Mouse (Mus musculus): Measurements from ENCODE around the gene Glt1d1. TPM values are rescaled to one million over a fixed set of nuclear protein-coding genes. Genes with fewer than 3 reads are reported as not detected.

The Glt1d1 gene
- polyA plus RNA-seq, 2 experiments, result 0.47 to 1.5 TPM

DNA sequence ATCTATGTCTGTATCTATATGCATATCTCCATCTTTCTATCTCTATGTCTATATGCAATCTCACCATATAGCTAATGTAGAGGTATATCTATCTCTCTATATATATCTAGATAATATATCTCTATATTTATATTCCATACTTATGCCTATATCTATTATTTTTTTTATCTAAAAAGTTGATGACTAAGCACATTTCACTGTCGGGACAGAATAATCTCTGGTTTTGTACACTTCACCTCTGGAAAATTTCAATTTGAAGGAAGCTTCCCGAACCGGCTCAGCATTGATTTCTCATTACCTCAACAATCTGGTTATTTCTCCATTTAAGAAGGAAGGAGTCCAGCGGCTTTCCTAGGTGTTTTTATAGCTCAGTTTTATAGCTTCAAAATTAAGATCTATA is 64.5 kb downstream of the Glt1d1 start:
- H3K4me1 ChIP-seq (ENCODE audit: control insufficient read depth, insufficient read depth, low read length), result no peaks in the 10 kb centered on the region
- H3K27ac ChIP-seq (replicated peaks; ENCODE audit: low read depth, low read length), result no peak overlapping the region
- no peak for ATAC-seq (ENCODE audit: low FRiP score, low read depth)
- WGBS, result 87% methylated on average over 4 of the region's 4 CpGs
- no peak overlapping the region for H3K4me2 ChIP-seq (replicated peaks; ENCODE audit: low read depth, low read length, severe bottlenecking)
- no peaks in the 10 kb centered on the region for H3K36me3 ChIP-seq (ENCODE audit: control insufficient read depth, insufficient read depth, low read length)
- H3K27me3 ChIP-seq (ENCODE audit: control insufficient read depth, insufficient read depth, low read length), result no peaks in the 10 kb centered on the region
- no peak for DNase-seq (ENCODE audit: low spot score)
- H3K4me3 ChIP-seq (replicated peaks; ENCODE audit: low read length), result no peak overlapping the region
- H3K9me3 ChIP-seq (ENCODE audit: control insufficient read depth, low read length), result no peaks in the 10 kb centered on the region
- TF ChIP-seq POLR2A (IDR thresholded peaks at IDR 0.05; ENCODE audit: borderline replicate concordance, extremely low read depth, insufficient read depth, insufficient read length), result no peak
- no peak overlapping the region for H3K9ac ChIP-seq (ENCODE audit: low read depth, low read length, severe bottlenecking)

DNA sequence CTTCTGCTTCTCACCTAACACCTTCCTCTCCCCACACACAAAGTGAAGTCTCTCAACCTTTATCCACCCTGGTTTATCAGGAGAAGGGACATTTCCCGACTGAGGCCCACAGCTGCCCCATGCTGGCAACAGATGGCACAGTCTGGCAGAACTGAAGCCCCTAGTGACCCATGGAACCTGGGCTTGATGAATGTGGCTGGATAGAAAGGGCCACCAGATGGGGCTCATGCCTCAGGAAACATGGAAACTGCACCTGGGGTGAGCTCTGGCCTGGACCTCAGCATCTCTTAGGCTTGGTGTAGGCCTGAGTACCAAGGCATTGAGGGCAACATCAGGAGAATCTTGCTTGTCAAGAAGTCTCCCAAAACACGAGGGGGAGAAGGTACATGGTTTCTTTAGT is 66.5 kb downstream of the Glt1d1 start:
- no peaks in the 10 kb centered on the region for H3K36me3 ChIP-seq (ENCODE audit: control insufficient read depth, insufficient read depth, low read length)
- no peaks in the 10 kb centered on the region for H3K9me3 ChIP-seq (ENCODE audit: control insufficient read depth, low read length)
- no peak overlapping the region for H3K4me2 ChIP-seq (replicated peaks; ENCODE audit: low read depth, low read length, severe bottlenecking)
- no peak overlapping the region for H3K27ac ChIP-seq (replicated peaks; ENCODE audit: low read depth, low read length)
- ATAC-seq (ENCODE audit: low FRiP score, low read depth), result no peak
- DNase-seq (ENCODE audit: low spot score), result no peak
- no peak overlapping the region for H3K9ac ChIP-seq (ENCODE audit: low read depth, low read length, severe bottlenecking)
- no peaks in the 10 kb centered on the region for H3K4me1 ChIP-seq (ENCODE audit: control insufficient read depth, insufficient read depth, low read length)
- 57% methylated on average over 2 of the region's 2 CpGs for WGBS
- H3K27me3 ChIP-seq (ENCODE audit: control insufficient read depth, insufficient read depth, low read length), result no peaks in the 10 kb centered on the region
- H3K4me3 ChIP-seq (replicated peaks; ENCODE audit: low read length), result no peak overlapping the region
- no peak for TF ChIP-seq POLR2A (IDR thresholded peaks at IDR 0.05; ENCODE audit: borderline replicate concordance, extremely low read depth, insufficient read depth, insufficient read length)

DNA sequence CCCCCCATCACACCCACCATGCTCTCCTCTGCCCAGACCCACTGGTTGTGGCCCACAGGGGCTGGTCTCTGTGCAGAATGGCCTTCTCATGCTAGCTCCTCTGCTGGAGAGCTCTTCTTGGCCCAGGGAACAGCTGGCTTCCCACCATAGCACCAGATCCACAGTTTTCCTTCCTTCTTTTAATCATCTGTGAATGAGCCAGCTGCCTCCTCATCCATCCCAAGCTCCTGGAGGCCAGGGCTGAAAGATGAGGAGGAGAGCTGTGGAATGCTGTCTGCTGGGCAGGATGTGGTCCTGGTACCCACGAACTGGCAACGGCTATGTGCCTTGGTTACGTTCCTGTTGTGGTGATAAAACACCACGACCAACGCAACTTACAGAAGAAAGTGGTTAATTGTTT is 67.6 kb downstream of the Glt1d1 start:
- H3K9ac ChIP-seq (ENCODE audit: low read depth, low read length, severe bottlenecking), result no peak overlapping the region
- TF ChIP-seq POLR2A (IDR thresholded peaks at IDR 0.05; ENCODE audit: borderline replicate concordance, extremely low read depth, insufficient read depth, insufficient read length), result no peak
- ATAC-seq (ENCODE audit: low FRiP score, low read depth) (no peak), DNase-seq (ENCODE audit: low spot score) (no peak)
- no peaks in the 10 kb centered on the region for H3K36me3 ChIP-seq (ENCODE audit: control insufficient read depth, insufficient read depth, low read length)
- H3K4me3 ChIP-seq (replicated peaks; ENCODE audit: low read length), result no peak overlapping the region
- no peak overlapping the region for H3K27ac ChIP-seq (replicated peaks; ENCODE audit: low read depth, low read length)
- no peak overlapping the region for H3K4me2 ChIP-seq (replicated peaks; ENCODE audit: low read depth, low read length, severe bottlenecking)
- WGBS, result 72% methylated on average over 5 of the region's 5 CpGs
- H3K9me3 ChIP-seq (ENCODE audit: control insufficient read depth, low read length), result no peaks in the 10 kb centered on the region
- no peaks in the 10 kb centered on the region for H3K4me1 ChIP-seq (ENCODE audit: control insufficient read depth, insufficient read depth, low read length)
- no peaks in the 10 kb centered on the region for H3K27me3 ChIP-seq (ENCODE audit: control insufficient read depth, insufficient read depth, low read length)

DNA sequence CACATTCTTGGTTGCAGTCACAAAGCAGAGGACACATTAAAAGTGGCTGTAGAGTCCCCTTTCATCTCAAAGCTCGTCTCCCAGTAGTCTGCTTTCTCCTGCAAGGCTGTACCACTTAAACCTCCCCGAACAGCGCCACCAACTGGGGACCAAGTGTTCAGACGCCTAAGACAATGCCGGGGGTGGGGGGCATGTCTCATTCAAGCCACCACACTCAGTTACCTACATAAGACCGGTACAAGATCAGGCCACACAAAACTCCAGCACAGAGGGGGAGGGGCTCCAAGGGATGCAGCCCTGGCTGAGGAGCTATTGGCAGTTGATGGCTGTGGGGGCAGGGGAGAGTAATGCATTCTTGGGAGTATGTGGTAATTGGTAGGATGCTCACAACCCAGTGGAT is 68.1 kb downstream of the Glt1d1 start:
- ATAC-seq (ENCODE audit: low FRiP score, low read depth) (no peak), DNase-seq (ENCODE audit: low spot score) (no peak)
- WGBS, result 73% methylated on average over 6 of the region's 6 CpGs
- Histone ChIP-seq H3K36me3 (ENCODE audit: control insufficient read depth, insufficient read depth, low read length) (no peaks in the 10 kb centered on the region), H3K27me3 (ENCODE audit: control insufficient read depth, insufficient read depth, low read length) (no peaks in the 10 kb centered on the region), H3K4me3 (replicated peaks; ENCODE audit: low read length) (no peak overlapping the region), H3K9me3 (ENCODE audit: control insufficient read depth, low read length) (no peaks in the 10 kb centered on the region), H3K27ac (replicated peaks; ENCODE audit: low read depth, low read length) (no peak overlapping the region), H3K9ac (ENCODE audit: low read depth, low read length, severe bottlenecking) (no peak overlapping the region), H3K4me2 (replicated peaks; ENCODE audit: low read depth, low read length, severe bottlenecking) (no peak overlapping the region), H3K4me1 (ENCODE audit: control insufficient read depth, insufficient read depth, low read length) (no peaks in the 10 kb centered on the region)
- no peak for TF ChIP-seq POLR2A (IDR thresholded peaks at IDR 0.05; ENCODE audit: borderline replicate concordance, extremely low read depth, insufficient read depth, insufficient read length)

DNA sequence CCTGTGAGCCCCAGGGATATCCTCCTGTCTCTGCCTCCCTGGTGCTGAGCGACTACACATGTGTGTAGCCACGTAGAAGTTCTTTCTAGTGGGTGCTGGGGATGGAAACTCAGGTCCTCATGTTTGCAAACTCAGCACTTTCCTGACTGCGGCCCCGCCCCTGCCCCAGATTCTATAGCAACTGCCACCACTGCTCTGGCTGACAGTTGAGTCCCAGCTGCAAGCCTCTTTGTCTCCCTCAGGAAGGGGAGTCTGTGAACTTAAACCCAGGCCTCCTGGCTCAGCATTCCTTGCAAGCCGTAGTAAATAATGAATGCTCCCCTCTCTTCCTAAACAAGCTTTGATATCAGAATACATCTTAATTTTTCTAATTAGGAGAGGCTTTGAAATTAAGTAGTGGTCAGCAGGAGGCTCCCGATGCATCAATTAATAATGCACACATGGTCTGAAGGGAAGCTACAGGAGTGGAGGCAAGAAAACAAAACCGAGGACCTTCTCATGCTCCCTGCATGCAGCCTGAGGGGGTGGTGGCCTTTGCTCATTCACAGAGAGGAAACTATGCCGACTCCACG is 71.6 kb downstream of the Glt1d1 start:
- Histone ChIP-seq H3K27ac (replicated peaks; ENCODE audit: low read depth, low read length) (no peak overlapping the region), H3K4me2 (replicated peaks; ENCODE audit: low read depth, low read length, severe bottlenecking) (no peak overlapping the region), H3K9me3 (ENCODE audit: control insufficient read depth, low read length) (no peaks in the 10 kb centered on the region), H3K36me3 (ENCODE audit: control insufficient read depth, insufficient read depth, low read length) (no peaks in the 10 kb centered on the region), H3K9ac (ENCODE audit: low read depth, low read length, severe bottlenecking) (no peak overlapping the region), H3K27me3 (ENCODE audit: control insufficient read depth, insufficient read depth, low read length) (no peaks in the 10 kb centered on the region), H3K4me3 (replicated peaks; ENCODE audit: low read length) (no peak overlapping the region), H3K4me1 (ENCODE audit: control insufficient read depth, insufficient read depth, low read length) (no peaks in the 10 kb centered on the region)
- WGBS, result 55% methylated on average over 9 of the region's 9 CpGs
- ATAC-seq (ENCODE audit: low FRiP score, low read depth), result no peak
- TF ChIP-seq POLR2A (IDR thresholded peaks at IDR 0.05; ENCODE audit: borderline replicate concordance, extremely low read depth, insufficient read depth, insufficient read length), result no peak
- no peak for DNase-seq (ENCODE audit: low spot score)

DNA sequence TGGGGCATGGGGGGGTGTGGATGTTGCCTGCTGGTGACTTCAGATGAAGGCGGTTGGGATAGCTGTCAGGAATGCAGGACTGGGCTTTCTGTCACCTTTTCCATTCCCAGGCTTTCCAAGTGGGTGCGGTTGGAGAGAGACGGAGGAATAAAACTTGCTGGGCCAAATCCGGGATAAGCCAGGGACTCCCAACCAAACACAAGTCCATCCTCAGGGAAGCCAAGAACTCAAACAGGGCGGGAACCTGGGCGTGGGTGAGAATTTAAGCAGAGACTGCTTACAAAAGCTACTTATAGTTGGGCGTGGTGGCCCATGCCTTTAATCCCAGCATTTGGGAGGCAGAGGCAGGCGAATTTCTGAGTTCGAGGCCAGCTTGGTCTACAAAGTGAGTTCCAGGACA is 73.2 kb downstream of the Glt1d1 start:
- Histone ChIP-seq H3K9ac (ENCODE audit: low read depth, low read length, severe bottlenecking) (no peak overlapping the region), H3K27me3 (ENCODE audit: control insufficient read depth, insufficient read depth, low read length) (no peaks in the 10 kb centered on the region), H3K4me1 (ENCODE audit: control insufficient read depth, insufficient read depth, low read length) (no peaks in the 10 kb centered on the region), H3K27ac (replicated peaks; ENCODE audit: low read depth, low read length) (no peak overlapping the region), H3K36me3 (ENCODE audit: control insufficient read depth, insufficient read depth, low read length) (no peaks in the 10 kb centered on the region), H3K4me2 (replicated peaks; ENCODE audit: low read depth, low read length, severe bottlenecking) (no peak overlapping the region), H3K9me3 (ENCODE audit: control insufficient read depth, low read length) (no peaks in the 10 kb centered on the region), H3K4me3 (replicated peaks; ENCODE audit: low read length) (no peak overlapping the region)
- ATAC-seq (ENCODE audit: low FRiP score, low read depth) (no peak), DNase-seq (ENCODE audit: low spot score) (no peak)
- 90% methylated on average over 9 of the region's 9 CpGs for WGBS
- no peak for TF ChIP-seq POLR2A (IDR thresholded peaks at IDR 0.05; ENCODE audit: borderline replicate concordance, extremely low read depth, insufficient read depth, insufficient read length)

All from limb, embryonic 14.5 days (tissue).